Mouse (Mus musculus): ENCODE measurements around the gene Synj1.

- TF ChIP-seq CTCF (conservative IDR thresholded peaks at IDR 0.05 in 1 of 2, IDR thresholded peaks at IDR 0.05 in 1 of 2; ENCODE audit: low read depth in 2 of 2, low read length in 2 of 2) (no peak), MEF2A (IDR thresholded peaks at IDR 0.05; ENCODE audit: borderline replicate concordance, low read depth, low read length) (no peak), POLR2A (IDR thresholded peaks at IDR 0.05; ENCODE audit: low read depth, low read length) (no peak), HCFC1 (IDR thresholded peaks at IDR 0.05; ENCODE audit: low read depth, low read length) (no peak), MAFK (IDR thresholded peaks at IDR 0.05; ENCODE audit: insufficient replicate concordance, low read length) (no peak), TCF12 (IDR thresholded peaks at IDR 0.05; ENCODE audit: low read depth, low read length) (no peak), GABPA (IDR thresholded peaks at IDR 0.05; ENCODE audit: insufficient replicate concordance, low read depth, low read length) (no peak), MAX (IDR thresholded peaks at IDR 0.05; ENCODE audit: low read length) (no peak), EP300 (IDR thresholded peaks at IDR 0.05; ENCODE audit: low read length) (no peak)
Measured at GRCm38 (mm10) chr16:91056043-91056821, 45.1 kb upstream of the Synj1 start.
